ENCODE assay signal across 9 mouse cellular contexts in genomic region chr11:115374695-115375425, GRCm38 (mm10). TPM values are rescaled to one million over a fixed set of nuclear protein-coding genes. Genes with fewer than 3 reads are reported as not detected.
DNase-seq lines count a peak whose midpoint lies in the region; ATAC-seq and TF ChIP-seq lines count a peak whose summit lies in the region.
"Had no signal": no experiment of that assay in that cellular context is flagged by ENCODE, and none has a peak within 500 bp of the region (broad histone marks: within the 10 kb centered on the region; RNA-seq: fewer than 3 reads in every experiment).

No protein-coding gene starts in this region.

- H3K9me3 ChIP-seq in heart, embryonic 11.5 days (replicated peaks; ENCODE audit: control insufficient read depth, low read length) = no peaks in the 10 kb centered on the region
- no peaks in the 10 kb centered on the region for H3K9me3 ChIP-seq in hindbrain, embryonic 12.5 days (replicated peaks)
- peaks cover 4% of the 10 kb centered on the region; the same call in 1 of the 2 replicates for H3K9me3 ChIP-seq in midbrain, embryonic 12.5 days

- no peak for TF ChIP-seq CTCF in cortical plate, adult 2 months (IDR thresholded peaks at IDR 0.05; ENCODE audit: extremely low read depth, insufficient read depth, low read length)

- peaks cover 7% of the 10 kb centered on the region; the same call in 1 of the 2 replicates for H3K4me1 ChIP-seq in heart, embryonic 11.5 days (ENCODE audit: control insufficient read depth, insufficient read depth, low read length)
- peaks cover 8% of the 10 kb centered on the region for H3K4me1 ChIP-seq in cortical plate, adult 2 months (ENCODE audit: control insufficient read depth, insufficient read depth, low read length)
- peaks cover 14% of the 10 kb centered on the region for H3K4me1 ChIP-seq in hindbrain, embryonic 12.5 days
- peaks cover 12% of the 10 kb centered on the region for H3K4me1 ChIP-seq in midbrain, embryonic 12.5 days

- no peak overlapping the region for H3K27ac ChIP-seq in heart, embryonic 11.5 days (ENCODE audit: low read depth, low read length)
- peak overlapping the region; percentile 32 for H3K27ac ChIP-seq in cortical plate, adult 2 months (ENCODE audit: insufficient read depth, low read length)
- no peak overlapping the region for H3K27ac ChIP-seq in hindbrain, embryonic 12.5 days
- H3K27ac ChIP-seq in midbrain, embryonic 12.5 days (replicated peaks) = no peak overlapping the region

- no peak for ATAC-seq in heart, embryonic 11.5 days (replicated peaks; ENCODE audit: insufficient number of reproducible peaks, low FRiP score, low TSS enrichment)
- no peak for ATAC-seq in hindbrain, embryonic 12.5 days (ENCODE audit: low FRiP score)
- ATAC-seq in midbrain, embryonic 12.5 days (ENCODE audit: low FRiP score, low read depth) = no peak
- ATAC-seq in monocyte, adult 5-6 weeks (replicated peaks; ENCODE audit: insufficient number of reproducible peaks, low FRiP score, low TSS enrichment, poor library complexity, severe bottlenecking) = no peak

- no peak overlapping the region for H3K9ac ChIP-seq in heart, embryonic 11.5 days (ENCODE audit: low read depth, low read length)
- no peak overlapping the region for H3K9ac ChIP-seq in hindbrain, embryonic 12.5 days
- H3K9ac ChIP-seq in midbrain, embryonic 12.5 days (replicated peaks) = peak overlapping the region; percentile 69; the same call in 1 of the 2 replicates

- no peak for TF ChIP-seq POLR2A in cortical plate, adult 2 months (IDR thresholded peaks at IDR 0.05; ENCODE audit: extremely low read depth, insufficient read depth, low read length)

- 55% methylated on average over 12 of the region's 12 CpGs for WGBS in heart, embryonic 11.5 days (ENCODE audit: insufficient replicate concordance)
- 69% methylated on average over 12 of the region's 12 CpGs for WGBS in hindbrain, embryonic 12.5 days
- WGBS in midbrain, embryonic 12.5 days = 72% methylated on average over 12 of the region's 12 CpGs

- H3K4me2 ChIP-seq in heart, embryonic 11.5 days = peak overlapping the region; percentile 74
- peak overlapping the region; percentile 76 for H3K4me2 ChIP-seq in hindbrain, embryonic 12.5 days (replicated peaks)
- peak overlapping the region; percentile 80 for H3K4me2 ChIP-seq in midbrain, embryonic 12.5 days (replicated peaks)

- peak overlapping the region; percentile 40; the same call in 1 of the 2 replicates for H3K4me3 ChIP-seq in heart, embryonic 11.5 days (ENCODE audit: low read depth, low read length)
- peak overlapping the region; percentile 31 for H3K4me3 ChIP-seq in cortical plate, adult 2 months (ENCODE audit: insufficient read depth, low read length)
- H3K4me3 ChIP-seq in hindbrain, embryonic 12.5 days = peak overlapping the region; percentile 36
- H3K4me3 ChIP-seq in midbrain, embryonic 12.5 days = peak overlapping the region; percentile 48

- no peaks in the 10 kb centered on the region for H3K36me3 ChIP-seq in heart, embryonic 11.5 days (ENCODE audit: control insufficient read depth, insufficient read depth, low read length)
- no peaks in the 10 kb centered on the region for H3K36me3 ChIP-seq in hindbrain, embryonic 12.5 days
- no peaks in the 10 kb centered on the region for H3K36me3 ChIP-seq in midbrain, embryonic 12.5 days

- no peak for DNase-seq in heart, adult 8-10 months (ENCODE audit: low spot score)
- DNase-seq in gastrocnemius, postnatal 10 days = no peak
- DNase-seq in thymus, postnatal 36 days = no peak

- H3K27me3 ChIP-seq in heart, embryonic 11.5 days (ENCODE audit: control insufficient read depth, insufficient read depth, low read length) = peaks cover 45% of the 10 kb centered on the region
- H3K27me3 ChIP-seq in hindbrain, embryonic 12.5 days = peaks cover 53% of the 10 kb centered on the region
- peaks cover 46% of the 10 kb centered on the region for H3K27me3 ChIP-seq in midbrain, embryonic 12.5 days

RNA-seq across cellular contexts. Expression of gene Cdr2l, which starts 6.9 kb away (rescaled TPM):
- 6.2 and 7.8 TPM in 2 replicates for polyA plus RNA-seq in heart, embryonic 11.5 days (2014; fragmentation: Nextera tagmentation; extraction: Ambion mirVana)
- total RNA-seq in heart, adult 8-10 months (2022) = 1 to 10 TPM; 4.1 to 5.3 (median 4.8) TPM
- 20.6 and 21.5 TPM in 2 replicates for polyA plus RNA-seq in cortical plate, adult 2 months (2012; rRNA removed)
- polyA plus RNA-seq in hindbrain, embryonic 12.5 days (2016; fragmentation: Nextera tagmentation; extraction: Ambion mirVana) = 27.6 and 28.8 TPM in 2 replicates
- 32.4 and 36.6 TPM in 2 replicates for polyA plus RNA-seq in midbrain, embryonic 12.5 days (2016; fragmentation: Nextera tagmentation; extraction: Ambion mirVana)
- total RNA-seq in gastrocnemius, postnatal 10 days (2021) = 10 to 100 TPM in 1 of 2 experiments, 1 to 10 TPM in 1; 9.8 to 17.0 TPM
- not detected in 3 replicates for total RNA-seq in monocyte, adult 5-6 weeks (2017)

RNA-seq across cellular contexts. Expression of gene Hid1, which starts 7.3 kb away (rescaled TPM):
- polyA plus RNA-seq in heart, embryonic 11.5 days (2014; fragmentation: Nextera tagmentation; extraction: Ambion mirVana) = 6.2 and 7.8 TPM in 2 replicates
- 1 to 10 TPM; 3.4 to 4.3 (median 4.1) TPM for total RNA-seq in heart, adult 8-10 months (2022)
- polyA plus RNA-seq in cortical plate, adult 2 months (2012; rRNA removed) = 102 and 103 TPM in 2 replicates
- 26.5 and 28.0 TPM in 2 replicates for polyA plus RNA-seq in hindbrain, embryonic 12.5 days (2016; fragmentation: Nextera tagmentation; extraction: Ambion mirVana)
- polyA plus RNA-seq in midbrain, embryonic 12.5 days (2016; fragmentation: Nextera tagmentation; extraction: Ambion mirVana) = 32.9 and 38.6 TPM in 2 replicates
- 1 to 10 TPM; 5.7 to 6.1 TPM for total RNA-seq in gastrocnemius, postnatal 10 days (2021)
- 4.7 to 13.4 TPM (median 7.5 TPM) in 3 replicates for total RNA-seq in monocyte, adult 5-6 weeks (2017)

RNA-seq across cellular contexts. Expression of gene Mrpl58, which starts 28.7 kb away (rescaled TPM):
- polyA plus RNA-seq in heart, embryonic 11.5 days (2014; fragmentation: Nextera tagmentation; extraction: Ambion mirVana) = 163 and 177 TPM in 2 replicates
- 100 to 1,000 TPM; 139 to 160 (median 146) TPM for total RNA-seq in heart, adult 8-10 months (2022)
- polyA plus RNA-seq in cortical plate, adult 2 months (2012; rRNA removed) = 121 and 124 TPM in 2 replicates
- polyA plus RNA-seq in hindbrain, embryonic 12.5 days (2016; fragmentation: Nextera tagmentation; extraction: Ambion mirVana) = 180 and 190 TPM in 2 replicates
- polyA plus RNA-seq in midbrain, embryonic 12.5 days (2016; fragmentation: Nextera tagmentation; extraction: Ambion mirVana) = 234 and 265 TPM in 2 replicates
- 100 to 1,000 TPM in 1 of 2 experiments, 10 to 100 TPM in 1; 89.1 to 100 TPM for total RNA-seq in gastrocnemius, postnatal 10 days (2021)
- total RNA-seq in monocyte, adult 5-6 weeks (2017) = 57.9 to 84.5 TPM (median 60.9 TPM) in 3 replicates

RNA-seq across cellular contexts. Expression of gene Otop3, which starts 40.3 kb away (rescaled TPM):
- not detected in 2 replicates for polyA plus RNA-seq in heart, embryonic 11.5 days (2014; fragmentation: Nextera tagmentation; extraction: Ambion mirVana)
- total RNA-seq in heart, adult 8-10 months (2022) = not detected
- 0.06 TPM in 1 of 2 replicates, not detected in the other for polyA plus RNA-seq in cortical plate, adult 2 months (2012; rRNA removed)
- polyA plus RNA-seq in hindbrain, embryonic 12.5 days (2016; fragmentation: Nextera tagmentation; extraction: Ambion mirVana) = 0.13 and 0.17 TPM in 2 replicates
- 0.28 and 0.43 TPM in 2 replicates for polyA plus RNA-seq in midbrain, embryonic 12.5 days (2016; fragmentation: Nextera tagmentation; extraction: Ambion mirVana)
- total RNA-seq in gastrocnemius, postnatal 10 days (2021) = not detected
- total RNA-seq in monocyte, adult 5-6 weeks (2017) = 0.39 TPM in 1 of 3 replicates, not detected in the others
- total RNA-seq: ES-E14 had no signal

RNA-seq across cellular contexts. Expression of gene Atp5h, which starts 44.9 kb away (rescaled TPM):
- polyA plus RNA-seq in heart, embryonic 11.5 days (2014; fragmentation: Nextera tagmentation; extraction: Ambion mirVana) = 1,505 and 1,518 TPM in 2 replicates
- total RNA-seq in heart, adult 8-10 months (2022) = 1,000 to 10,000 TPM; 2,233 to 2,384 (median 2,275) TPM
- polyA plus RNA-seq in cortical plate, adult 2 months (2012; rRNA removed) = 720 and 722 TPM in 2 replicates
- 810 and 835 TPM in 2 replicates for polyA plus RNA-seq in hindbrain, embryonic 12.5 days (2016; fragmentation: Nextera tagmentation; extraction: Ambion mirVana)
- 873 and 889 TPM in 2 replicates for polyA plus RNA-seq in midbrain, embryonic 12.5 days (2016; fragmentation: Nextera tagmentation; extraction: Ambion mirVana)
- 1,000 to 10,000 TPM; 1,026 to 1,088 TPM for total RNA-seq in gastrocnemius, postnatal 10 days (2021)
- 553 to 728 TPM (median 631 TPM) in 3 replicates for total RNA-seq in monocyte, adult 5-6 weeks (2017)
